Mouse (Mus musculus) liver, embryonic 13.5 days (tissue): ENCODE data around the gene Cyb5d1. TPM values are rescaled to one million over a fixed set of nuclear protein-coding genes. Genes with fewer than 3 reads are reported as not detected.
A peak's percentile ranks its signal among the peaks of the same experiment; 100 is the strongest.

Source experiments
- ATAC-seq: fragments of 200-750 bp; cut with Nextera tagmentation; 2 replicates; pipeline ENCODE4 v1.8.0; 2017; ENCODE audit warnings: low read depth, mild to moderate bottlenecking, moderate number of reproducible peaks, moderate library complexity
- DNase-seq: peaks from one replicate; pipeline ENCODE4 v3.0.0; 2022
- H3K27ac ChIP-seq: fragments of 300-500 bp; sonication (generic); 2 replicates; pipeline ENCODE4 v1.5.1; 2015; ENCODE audit warnings: moderate library complexity, mild to moderate bottlenecking, inconsistent platforms
- H3K27me3 ChIP-seq: fragments of 300-500 bp; sonication (generic); 2 replicates; pipeline ENCODE4 v1.6.1; 2015; ENCODE audit warnings: mild to moderate bottlenecking, inconsistent platforms
- H3K36me3 ChIP-seq: fragments of 300-500 bp; sonication (generic); 2 replicates; pipeline ENCODE4 v1.6.1; 2015; ENCODE audit warnings: mild to moderate bottlenecking, inconsistent platforms
- H3K4me1 ChIP-seq: fragments of 300-500 bp; sonication (generic); replicated peaks from 2 replicates; pipeline ENCODE4 v1.6.1; 2015; ENCODE audit warnings: inconsistent platforms
- H3K4me2 ChIP-seq: fragments of 300-500 bp; sonication (generic); 2 replicates; pipeline ENCODE4 v1.6.1; 2015; ENCODE audit warnings: inconsistent platforms, mild to moderate bottlenecking, moderate library complexity
- H3K4me3 ChIP-seq: fragments of 300-500 bp; sonication (generic); replicated peaks from 2 replicates; pipeline ENCODE4 v1.5.1; 2015; ENCODE audit warnings: mild to moderate bottlenecking, inconsistent platforms
- H3K9ac ChIP-seq: fragments of 300-500 bp; sonication (generic); 2 replicates; pipeline ENCODE4 v1.6.1; 2015; ENCODE audit warnings: mild to moderate bottlenecking, inconsistent platforms
- H3K9me3 ChIP-seq: fragments of 300-500 bp; sonication (generic); replicated peaks from 2 replicates; pipeline ENCODE4 v1.6.1; 2016; ENCODE audit warnings: inconsistent platforms
- WGBS: fragments of 180-500 bp; shearing (Covaris S2); methylation state at CpG from one replicate; pipeline ENCODE4 v1.1.7; 2015; ENCODE audit not compliant: insufficient replicate concordance; 5-methylcytosine and 5-hydroxymethylcytosine counted together
- polyA plus RNA-seq: library from polyadenylated mRNA; unstranded; fragments of >200 nt; fragmentation: Nextera tagmentation; extraction: Ambion mirVana; gene quantifications from 2 replicates; pipeline ENCODE4 v1.2.1, GENCODE M21; 2015

Cyb5d1 gene
- polyA plus RNA-seq, 1 experiment from 2014 or later, result 10.3 TPM

DNA sequence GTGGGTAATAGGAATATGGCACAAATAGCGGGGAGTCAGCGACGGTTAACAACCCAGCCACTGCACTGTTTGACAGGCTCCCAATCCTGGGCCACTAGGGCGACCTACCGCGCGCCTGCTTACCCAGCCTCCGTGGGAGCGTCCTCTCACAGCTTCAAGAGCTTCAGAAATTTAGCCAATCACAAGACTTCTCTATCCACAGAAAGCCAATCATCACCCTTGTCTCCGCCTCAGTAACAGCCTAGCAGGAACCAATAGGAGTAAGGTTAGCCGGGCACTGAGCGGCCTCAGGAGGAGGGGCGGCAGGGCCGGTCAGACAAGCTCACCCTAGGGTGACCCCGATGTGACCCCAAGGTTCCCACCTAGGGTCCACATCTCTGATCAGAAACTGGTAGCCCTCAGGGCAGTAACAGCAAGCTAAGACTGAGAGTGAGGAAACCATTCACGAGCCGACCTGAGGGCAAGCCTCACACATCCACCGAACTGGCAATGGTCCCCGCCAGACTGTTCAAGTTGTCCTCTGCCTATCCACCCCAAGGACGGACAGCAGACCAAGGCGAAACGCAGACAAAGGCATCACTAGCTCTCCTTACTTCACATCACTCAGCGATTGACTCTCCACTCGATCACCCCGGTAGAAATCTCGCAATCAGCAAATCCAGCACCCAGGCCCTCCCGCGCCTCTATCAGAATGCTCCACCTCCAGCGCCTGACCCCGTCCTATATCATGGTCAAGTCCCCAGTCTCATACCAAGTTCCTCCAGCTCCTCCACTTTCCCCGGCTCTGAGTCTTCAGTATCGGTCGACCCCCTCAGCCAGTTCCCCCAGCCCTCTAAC lies 13.3 kb upstream of the Cyb5d1 start:
- ATAC-seq, result peak; percentile 84
- DNase-seq, result peak; percentile 83
- H3K9me3 ChIP-seq, result no peaks in the 10 kb centered on the region
- peak overlapping the region; percentile 100 for H3K4me2 ChIP-seq
- H3K36me3 ChIP-seq, result peaks cover 48% of the 10 kb centered on the region
- H3K4me3 ChIP-seq, result peak overlapping the region; percentile 79
- under 1% methylated on average over 33 of the region's 33 CpGs for whole genome bisulfite sequencing
- H3K27me3 ChIP-seq, result no peaks in the 10 kb centered on the region
- H3K27ac ChIP-seq, result peak overlapping the region; percentile 93
- H3K9ac ChIP-seq, result peak overlapping the region; percentile 86
- peaks cover 63% of the 10 kb centered on the region for H3K4me1 ChIP-seq

DNA sequence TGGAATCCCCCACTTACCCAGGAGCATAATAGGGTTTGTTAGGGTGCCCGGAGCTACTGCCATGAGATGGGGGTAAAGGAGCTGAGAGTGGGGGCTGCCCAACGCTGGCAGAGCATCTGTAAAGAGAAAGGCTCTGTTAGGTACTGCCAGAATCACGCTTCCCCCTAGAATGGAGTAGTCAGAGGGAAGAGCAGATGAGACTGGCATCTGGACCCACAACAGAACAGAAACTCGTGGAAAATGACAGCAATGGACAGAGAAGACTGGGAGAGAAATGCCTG lies 12.2 kb upstream of the Cyb5d1 start:
- 77% methylated on average over 4 of the region's 4 CpGs for WGBS
- no peak overlapping the region for H3K27ac ChIP-seq
- H3K4me3 ChIP-seq, result peak overlapping the region; percentile 79
- H3K9ac ChIP-seq, result peak overlapping the region; percentile 86
- no peaks in the 10 kb centered on the region for H3K27me3 ChIP-seq
- peaks cover 52% of the 10 kb centered on the region for H3K4me1 ChIP-seq
- peak overlapping the region; percentile 100 for H3K4me2 ChIP-seq
- DNase-seq (no peak), ATAC-seq (no peak)
- no peaks in the 10 kb centered on the region for H3K9me3 ChIP-seq
- peaks cover 51% of the 10 kb centered on the region for H3K36me3 ChIP-seq

DNA sequence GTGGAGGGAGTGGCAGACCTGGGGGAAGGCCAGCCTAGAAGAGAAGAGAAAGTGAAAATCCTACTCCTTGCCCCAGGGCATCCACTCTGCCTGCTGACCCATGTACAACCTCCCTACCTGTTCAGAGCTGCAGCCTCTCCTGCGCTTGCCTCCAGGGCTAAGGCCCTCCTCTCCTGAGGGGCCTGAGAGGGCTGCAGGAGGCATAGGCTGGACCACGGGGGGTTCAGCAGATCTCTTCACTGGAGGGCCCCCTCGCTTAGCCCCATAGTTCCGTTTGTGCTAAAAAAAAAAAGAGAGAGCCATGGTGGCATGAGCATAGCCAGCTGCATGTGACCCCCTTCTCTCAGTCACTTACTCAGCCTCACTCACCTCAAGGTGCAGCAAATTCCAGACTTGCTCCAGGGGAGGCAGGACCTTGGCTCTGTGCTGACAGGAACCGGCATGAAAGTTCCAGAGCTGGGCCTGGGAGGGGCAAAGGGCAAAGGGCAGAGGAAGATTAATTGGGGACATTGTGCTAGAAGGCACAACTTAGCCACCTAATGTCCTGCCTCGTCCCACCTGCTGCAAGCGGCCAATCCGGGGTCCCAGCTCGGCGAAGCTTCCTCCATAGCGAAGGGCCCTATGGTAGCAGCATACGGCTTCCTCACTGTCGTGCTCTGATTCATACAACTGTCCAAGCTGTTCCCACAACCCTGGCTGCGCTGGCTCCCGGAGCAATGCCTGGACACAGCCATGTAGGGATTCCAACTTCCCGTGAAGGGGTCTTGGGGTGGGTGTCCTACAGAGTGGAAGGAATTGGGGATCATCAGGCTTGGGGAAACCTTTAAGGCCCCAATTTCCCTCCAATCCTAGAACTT lies 11.7 kb upstream of the Cyb5d1 start:
- peak overlapping the region; percentile 100; the same call in 1 of the 2 replicates for H3K4me2 ChIP-seq
- no peak for DNase-seq
- peaks cover 47% of the 10 kb centered on the region for H3K4me1 ChIP-seq

DNA sequence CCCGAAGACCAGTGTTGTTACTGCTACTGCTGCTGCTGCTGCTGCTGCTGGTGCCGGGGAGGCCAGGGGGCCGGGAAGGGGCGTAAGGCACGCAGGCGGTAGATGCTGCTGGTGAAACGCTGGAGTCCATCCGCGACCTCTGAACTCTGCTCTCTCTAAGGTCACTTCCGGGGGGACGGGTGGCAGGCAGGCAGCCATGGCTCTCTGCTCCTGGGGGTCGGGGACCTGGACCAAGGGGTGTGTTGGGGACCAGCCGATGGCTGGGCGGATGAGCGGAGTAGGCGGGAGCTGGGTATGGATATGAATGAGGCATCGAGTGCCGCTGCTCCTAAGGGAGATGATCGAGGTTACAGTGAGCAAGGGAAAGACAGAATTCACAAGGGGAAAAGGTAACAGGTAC lies 10.9 kb upstream of the Cyb5d1 start:
- 89% methylated on average over 19 of the region's 19 CpGs for WGBS
- Histone ChIP-seq H3K27me3 (no peaks in the 10 kb centered on the region), H3K4me2 (no peak overlapping the region), H3K9me3 (no peaks in the 10 kb centered on the region), H3K4me1 (peaks cover 43% of the 10 kb centered on the region), H3K4me3 (no peak overlapping the region), H3K9ac (no peak overlapping the region), H3K36me3 (peaks cover 62% of the 10 kb centered on the region), H3K27ac (no peak overlapping the region)
- ATAC-seq (no peak), DNase-seq (no peak)

More for the DNA sequence above, 11.7 kb upstream of the Cyb5d1 start:
- Histone ChIP-seq H3K4me3 (no peak overlapping the region), H3K36me3 (peaks cover 54% of the 10 kb centered on the region), H3K27me3 (no peaks in the 10 kb centered on the region), H3K9ac (0 out of 2 replicates have a peak overlapping the region, but pooled peaks have one; percentile 27), H3K9me3 (no peaks in the 10 kb centered on the region), H3K27ac (no peak overlapping the region)
- ATAC-seq, result no peak
- 78% methylated on average over 16 of the region's 16 CpGs for WGBS

DNA sequence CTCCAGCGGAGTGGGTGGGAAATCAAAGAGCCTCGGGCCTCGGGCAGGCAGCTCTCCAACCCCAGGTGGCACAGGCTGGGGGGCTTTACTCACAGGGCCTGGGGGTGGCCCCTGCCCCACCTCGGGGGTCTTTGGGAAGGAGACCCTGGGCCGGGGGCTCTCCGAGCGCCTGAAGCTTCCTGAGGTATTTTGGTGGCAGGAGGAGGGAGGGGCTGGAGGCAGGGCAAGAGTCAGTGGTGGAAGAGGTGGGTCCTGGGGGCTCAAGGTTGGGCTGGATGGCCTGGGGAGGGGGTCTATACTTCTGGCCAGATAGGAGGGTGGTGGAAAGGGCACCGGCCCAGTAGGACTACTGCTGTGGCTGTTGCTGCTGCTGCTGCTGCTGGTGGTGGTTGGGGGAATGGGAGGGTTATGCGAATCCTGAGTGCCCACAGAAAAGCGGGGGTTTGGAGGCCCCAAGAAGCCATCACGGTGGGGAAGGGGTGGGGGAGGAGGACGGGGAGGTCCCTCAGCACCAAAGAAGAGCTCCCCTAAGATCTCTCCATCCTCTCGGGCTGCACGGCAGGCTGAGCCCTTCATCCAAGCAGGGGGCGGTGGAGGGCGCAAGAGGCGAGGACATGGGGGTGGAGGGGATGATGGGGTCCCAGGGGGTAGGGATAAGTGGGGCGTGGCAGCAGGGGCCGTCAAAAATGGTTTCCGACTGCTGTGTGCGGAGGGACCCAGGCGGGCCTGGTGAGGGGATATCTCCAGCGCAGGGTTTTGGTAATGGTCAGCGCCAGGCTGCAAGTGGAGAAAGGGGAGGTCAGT lies 10.2 kb upstream of the Cyb5d1 start:
- no peak overlapping the region for H3K27ac ChIP-seq
- no peaks in the 10 kb centered on the region for H3K9me3 ChIP-seq
- no peaks in the 10 kb centered on the region for H3K27me3 ChIP-seq
- H3K4me1 ChIP-seq, result peaks cover 39% of the 10 kb centered on the region
- no peak overlapping the region for H3K4me2 ChIP-seq
- 82% methylated on average over 24 of the region's 24 CpGs for WGBS
- H3K36me3 ChIP-seq, result peaks cover 66% of the 10 kb centered on the region
- DNase-seq, result no peak
- no peak overlapping the region for H3K4me3 ChIP-seq
- no peak for ATAC-seq
- no peak overlapping the region for H3K9ac ChIP-seq

DNA sequence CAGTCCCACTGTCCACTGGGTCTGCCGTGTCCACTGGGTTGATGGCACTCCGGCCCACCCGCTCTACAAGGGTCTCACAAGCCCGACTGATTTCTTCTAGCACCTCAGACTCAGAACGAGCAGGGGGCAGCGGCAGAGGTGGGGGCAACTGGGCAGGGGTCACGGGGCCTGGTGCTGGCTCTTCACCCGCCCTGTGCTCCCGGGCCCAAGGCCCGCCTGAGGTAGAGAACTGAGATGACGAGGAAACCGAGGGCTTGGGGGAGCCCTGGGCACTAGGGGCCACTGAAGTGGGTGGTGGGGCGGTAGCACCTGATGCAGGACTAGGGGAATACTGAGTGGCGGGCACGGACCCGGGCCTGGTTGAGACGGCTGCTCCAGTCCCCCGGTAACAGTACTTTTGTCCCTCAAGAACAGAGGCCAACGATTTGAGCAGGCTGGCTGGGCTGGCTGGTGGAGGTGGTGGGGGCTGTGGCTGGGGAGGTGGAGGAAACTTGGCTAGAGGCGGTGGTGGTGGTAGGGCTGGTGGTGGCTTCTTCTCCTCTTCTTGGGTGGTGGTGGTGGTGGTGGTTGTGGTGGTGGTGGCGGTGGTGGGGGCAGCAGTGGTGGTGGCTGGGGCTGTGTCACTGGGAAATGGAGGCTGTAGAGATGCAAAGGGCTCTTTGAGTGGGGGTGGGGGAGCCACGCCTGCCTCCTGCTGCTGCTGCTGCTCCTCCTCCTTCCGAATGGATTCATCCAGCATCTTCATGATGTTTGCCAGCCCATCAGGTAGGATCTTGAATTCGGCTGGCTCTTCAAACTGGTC lies 9.4 kb upstream of the Cyb5d1 start:
- ATAC-seq (no peak), DNase-seq (no peak)
- Histone ChIP-seq H3K27me3 (no peaks in the 10 kb centered on the region; the same call in 1 of the 2 replicates), H3K36me3 (peaks cover 75% of the 10 kb centered on the region), H3K4me2 (no peak overlapping the region), H3K9ac (no peak overlapping the region), H3K27ac (no peak overlapping the region), H3K9me3 (no peaks in the 10 kb centered on the region), H3K4me3 (no peak overlapping the region), H3K4me1 (peaks cover 35% of the 10 kb centered on the region)
- 82% methylated on average over 24 of the region's 24 CpGs for WGBS

DNA sequence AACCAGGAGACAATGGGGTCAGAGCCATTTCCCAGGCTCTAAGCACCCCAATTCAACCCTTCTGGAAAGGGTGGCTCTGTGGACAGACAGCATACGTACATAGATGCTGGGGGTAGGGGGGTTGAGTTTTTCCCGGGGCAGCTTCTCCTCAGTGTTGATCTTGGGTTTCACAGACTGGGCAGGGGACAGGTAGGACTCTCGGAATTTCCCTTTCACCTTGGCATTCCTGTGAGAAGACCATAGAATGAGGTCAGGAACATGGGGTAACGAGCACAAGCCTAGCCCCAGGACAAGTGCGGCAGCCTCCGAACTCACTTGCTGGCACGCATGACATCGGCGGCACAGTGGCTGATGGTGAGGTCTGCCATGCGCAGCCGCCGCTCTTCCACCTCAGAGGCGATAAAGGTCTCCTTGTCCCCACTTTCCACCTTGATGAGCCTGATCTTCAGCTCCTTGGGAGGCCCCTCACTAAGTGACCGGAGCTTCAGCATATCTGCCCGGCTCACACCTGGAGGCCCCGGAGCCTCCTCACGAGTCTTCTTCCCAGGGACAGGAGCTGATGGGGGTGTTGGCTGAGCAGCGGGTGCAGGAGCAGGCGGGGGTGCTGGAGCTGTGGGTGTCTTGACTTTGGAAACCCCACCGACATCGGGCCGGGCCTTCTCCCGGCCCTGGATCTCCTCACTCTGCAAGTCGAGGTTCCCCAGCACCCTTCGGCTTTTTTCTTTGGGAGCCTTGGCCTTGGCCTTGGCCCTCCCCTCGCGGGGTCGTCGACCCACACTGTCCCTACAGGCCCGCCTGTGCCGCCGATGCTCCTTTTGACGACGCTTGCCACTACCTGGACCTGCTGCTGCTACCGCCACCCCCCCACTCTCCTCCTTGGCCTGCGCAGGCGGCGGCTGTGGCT lies 8.5 kb upstream of the Cyb5d1 start:
- no peak overlapping the region for H3K4me3 ChIP-seq
- no peaks in the 10 kb centered on the region; the same call in 1 of the 2 replicates for H3K27me3 ChIP-seq
- no peak overlapping the region for H3K9ac ChIP-seq
- peaks cover 80% of the 10 kb centered on the region for H3K36me3 ChIP-seq
- ATAC-seq (no peak), DNase-seq (no peak)
- H3K4me1 ChIP-seq, result peaks cover 32% of the 10 kb centered on the region
- H3K27ac ChIP-seq, result no peak overlapping the region
- WGBS, result 88% methylated on average over 34 of the region's 38 CpGs
- H3K9me3 ChIP-seq, result no peaks in the 10 kb centered on the region
- H3K4me2 ChIP-seq, result no peak overlapping the region

DNA sequence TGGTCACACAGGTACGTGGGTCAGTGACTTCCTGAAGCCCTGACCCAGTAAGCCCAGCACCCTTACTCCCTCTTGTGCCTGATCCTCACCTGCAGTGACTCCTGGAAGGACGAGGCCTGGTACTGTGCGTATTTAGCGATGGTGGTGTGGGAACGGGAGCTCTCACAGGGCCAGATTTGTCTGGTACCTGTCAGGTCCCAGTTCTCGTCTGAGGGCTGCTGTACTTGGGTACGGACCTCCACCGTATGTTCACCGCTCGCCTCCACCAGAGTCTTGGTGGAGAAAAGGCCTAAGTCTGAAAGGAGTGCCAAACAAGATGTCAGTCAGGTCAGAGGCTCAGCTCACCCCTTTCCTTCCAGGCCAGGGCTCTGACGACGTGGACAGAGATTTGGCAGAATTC lies 6.6 kb upstream of the Cyb5d1 start:
- 81% methylated on average over 12 of the region's 12 CpGs for WGBS

DNA sequence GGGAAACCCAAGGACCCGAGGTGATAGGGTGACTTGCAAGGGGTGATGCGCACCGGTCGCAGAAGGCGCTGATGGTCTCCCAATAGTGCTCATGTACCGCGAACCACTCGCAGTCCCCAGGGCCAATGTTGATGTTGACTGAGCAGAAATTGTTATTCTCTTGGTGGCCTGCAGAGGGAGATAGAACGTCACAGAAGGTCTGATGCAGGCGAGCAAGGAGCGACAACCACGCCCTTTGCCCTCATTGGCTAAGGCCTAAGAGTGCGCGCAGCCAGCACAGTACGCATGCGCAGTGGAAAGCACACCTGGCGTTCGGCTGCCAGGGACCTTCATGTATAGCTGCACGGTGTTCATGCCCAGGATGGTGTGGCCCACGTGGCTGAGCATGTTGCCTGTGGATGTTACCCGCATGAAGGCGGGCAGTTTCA lies 5.8 kb upstream of the Cyb5d1 start:
- Histone ChIP-seq H3K4me2 (peak overlapping the region; percentile 44), H3K4me3 (no peak overlapping the region), H3K27me3 (no peaks in the 10 kb centered on the region; the same call in 1 of the 2 replicates), H3K27ac (no peak overlapping the region), H3K36me3 (peaks cover 60% of the 10 kb centered on the region), H3K4me1 (peaks cover 40% of the 10 kb centered on the region), H3K9me3 (no peaks in the 10 kb centered on the region), H3K9ac (no peak overlapping the region)
- DNase-seq, result peak; percentile 79
- 30% methylated on average over 22 of the region's 22 CpGs for WGBS
- ATAC-seq, result peak; percentile 77

More for the DNA sequence above, 6.6 kb upstream of the Cyb5d1 start:
- no peak overlapping the region for H3K4me2 ChIP-seq
- no peak overlapping the region for H3K9ac ChIP-seq
- no peaks in the 10 kb centered on the region; the same call in 1 of the 2 replicates for H3K27me3 ChIP-seq
- H3K4me1 ChIP-seq, result peaks cover 34% of the 10 kb centered on the region
- no peak overlapping the region for H3K4me3 ChIP-seq
- peaks cover 68% of the 10 kb centered on the region for H3K36me3 ChIP-seq
- no peak for DNase-seq
- H3K9me3 ChIP-seq, result no peaks in the 10 kb centered on the region
- no peak for ATAC-seq
- H3K27ac ChIP-seq, result no peak overlapping the region
